Mouse (Mus musculus): ENCODE results near the gene Zswim8.

The Zswim8 gene

DNA sequence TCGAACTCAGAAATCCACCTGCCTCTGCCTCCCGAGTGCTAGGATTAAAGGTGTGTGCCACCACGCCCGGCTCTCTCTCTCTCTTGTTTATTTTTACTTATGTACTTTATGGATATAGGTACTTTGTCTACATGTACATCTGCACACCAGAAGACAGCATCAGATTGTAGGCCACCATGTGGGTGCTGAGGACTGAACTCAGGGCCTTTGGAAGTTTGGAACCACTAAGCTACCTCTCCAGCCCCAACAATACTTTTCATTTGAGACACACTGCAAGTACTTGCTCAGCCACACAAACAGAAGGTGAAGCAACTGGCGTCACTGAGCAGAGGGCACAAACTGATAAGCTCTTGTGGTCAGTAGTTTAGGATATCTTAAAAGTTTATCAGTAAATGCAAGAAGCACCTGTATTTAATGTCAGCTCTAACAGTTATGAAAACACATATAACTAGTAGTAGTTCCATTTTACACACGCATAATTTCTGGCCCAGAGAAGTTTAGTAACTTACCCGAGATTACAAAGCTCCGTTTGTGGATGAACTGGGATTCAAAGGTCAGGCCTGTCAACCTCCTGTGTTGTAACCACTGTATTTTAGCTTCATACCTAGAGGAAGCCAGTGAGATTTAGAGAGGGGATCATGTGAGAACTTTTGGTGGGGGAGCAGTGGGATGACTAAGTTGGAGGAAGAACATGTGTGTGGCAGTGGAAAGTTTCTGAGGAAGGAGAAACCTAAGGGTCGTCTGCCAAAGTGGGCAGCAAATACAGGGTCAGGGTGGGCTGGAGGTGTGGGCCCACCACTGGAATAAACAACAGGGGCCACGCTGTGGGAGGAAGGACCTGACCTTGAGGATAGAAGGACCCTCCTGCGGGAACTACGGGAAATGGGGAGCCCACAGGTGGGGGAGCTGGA lies 25.9 kb downstream of the Zswim8 start:
- no peak for DNase-seq

DNA sequence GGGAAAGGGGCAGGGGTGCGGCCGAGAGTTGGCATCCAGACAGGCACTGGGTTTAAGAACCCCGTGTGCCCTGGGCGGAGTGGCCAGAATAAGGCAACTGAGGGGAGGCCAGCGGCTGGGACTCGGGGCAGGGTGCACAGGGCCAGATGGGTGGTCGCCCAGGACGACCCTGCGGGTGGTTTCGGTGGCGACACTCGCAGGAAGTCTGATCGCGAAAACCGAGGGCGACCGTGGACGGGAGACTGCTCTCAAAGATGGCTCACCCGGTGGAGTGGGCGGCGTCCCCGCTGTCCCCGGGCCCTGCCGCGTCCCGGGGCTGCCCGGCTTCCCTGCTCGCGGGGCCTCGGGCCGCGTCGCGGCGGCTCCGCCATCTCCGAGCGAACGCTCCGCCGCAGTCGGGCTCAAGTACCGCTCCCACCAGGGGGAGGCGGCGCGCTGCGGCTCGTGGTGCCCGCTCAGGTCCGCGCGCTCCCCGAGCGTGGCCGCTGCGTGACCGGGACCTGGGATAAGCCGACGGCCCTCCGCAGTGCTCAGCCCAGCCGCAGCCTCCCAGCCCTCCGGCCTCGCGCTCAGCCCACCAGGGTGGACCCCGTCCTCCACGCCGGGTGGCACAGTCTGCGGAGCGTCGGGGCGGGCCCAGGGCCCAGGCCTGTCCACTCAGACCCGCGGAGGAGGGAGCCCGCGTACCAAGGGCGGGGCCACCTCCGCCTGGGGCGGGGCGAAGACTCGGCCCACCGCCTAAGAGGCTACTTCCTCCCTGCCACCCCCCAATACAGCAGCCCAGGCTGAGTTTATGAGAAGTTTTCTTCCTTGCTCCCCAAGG lies 26.8 kb downstream of the Zswim8 start, which contains the start of gene Ndst2:
Gene Ndst2 (minus strand): TSS at position 611 of the 823 bp plus-strand sequence.
- DNase-seq, result peak; percentile 89

GRCm38 (mm10) chr14:20735052-20735451 lies 27.7 kb downstream of the Zswim8 start:
- DNase-seq, result no peak

- DNase-seq, result no peak
These were observed 28.6 kb downstream of the Zswim8 start for GRCm38 (mm10) chr14:20735892-20736390.

DNA sequence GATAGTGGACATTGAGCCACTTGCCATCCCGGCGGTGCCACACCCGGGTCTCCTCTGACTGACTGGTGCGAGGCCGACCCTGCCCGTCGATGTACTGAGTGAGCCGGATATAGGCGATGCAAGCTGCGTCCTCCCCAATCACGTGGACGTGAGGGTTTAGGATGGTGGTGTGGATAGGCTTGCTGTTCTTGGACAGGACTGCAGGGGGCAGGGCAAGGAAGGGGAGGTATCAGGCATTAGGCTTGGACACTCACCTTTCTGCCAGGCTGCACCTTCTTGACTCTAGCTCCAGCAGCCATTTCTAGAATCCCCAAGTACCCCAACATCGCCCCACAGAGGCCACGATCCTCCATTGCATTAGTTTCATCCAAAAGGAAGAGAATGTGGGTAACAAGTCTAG lies 30.0 kb downstream of the Zswim8 start:
- peak; percentile 57 for DNase-seq

- no peak for DNase-seq
These were observed 31.2 kb downstream of the Zswim8 start for GRCm38 (mm10) chr14:20738511-20738910.

- no peak for DNase-seq
These were observed 33.9 kb downstream of the Zswim8 start for GRCm38 (mm10) chr14:20741301-20741700.

GRCm38 (mm10) chr14:20743614-20744013 lies 36.3 kb downstream of the Zswim8 start:
- no peak for DNase-seq

DNA sequence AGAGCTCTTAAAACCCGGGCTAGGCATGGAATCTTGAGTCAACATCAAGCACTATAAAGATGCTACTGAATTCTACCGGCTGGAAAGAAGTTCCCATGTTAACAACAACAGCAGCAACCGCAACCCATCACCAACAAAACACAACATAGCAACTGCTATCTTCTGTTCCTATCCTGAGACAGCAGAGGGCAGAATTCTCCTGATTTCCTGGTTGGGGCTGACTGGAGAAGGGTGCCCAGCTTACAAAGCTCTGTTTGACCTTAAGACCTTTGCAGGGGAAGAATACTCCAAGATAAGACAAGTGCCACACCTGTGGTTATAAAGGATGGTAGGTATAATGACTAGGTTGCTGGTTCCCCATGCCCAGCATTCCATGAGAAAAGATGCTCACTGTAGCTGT lies 39.6 kb downstream of the Zswim8 start:
- DNase-seq, result no peak

DNA sequence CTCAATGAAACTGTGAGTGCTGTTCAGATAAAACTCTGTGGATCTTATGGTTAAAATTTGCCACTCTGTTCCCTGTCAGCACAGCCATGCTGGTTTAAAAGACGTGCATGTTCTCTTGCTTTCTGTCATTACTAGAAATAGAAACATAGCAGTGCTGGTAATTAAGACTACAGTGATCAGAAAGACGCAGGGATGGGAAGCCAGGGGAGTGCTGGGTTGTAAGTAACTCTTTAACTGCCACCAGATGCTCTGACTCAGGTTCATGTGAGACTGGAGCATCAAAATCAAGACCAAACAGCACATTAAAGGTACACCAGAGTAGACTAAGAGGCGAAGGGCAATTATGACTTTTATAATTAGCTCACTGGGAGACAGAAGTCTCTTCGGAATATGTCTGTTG lies 41.0 kb downstream of the Zswim8 start:
- no peak for DNase-seq

GRCm38 (mm10) chr14:20749494-20750051 lies 42.2 kb downstream of the Zswim8 start:
- DNase-seq, result no peak

GRCm38 (mm10) chr14:20750503-20750902 lies 43.2 kb downstream of the Zswim8 start:
- no peak for DNase-seq

DNA sequence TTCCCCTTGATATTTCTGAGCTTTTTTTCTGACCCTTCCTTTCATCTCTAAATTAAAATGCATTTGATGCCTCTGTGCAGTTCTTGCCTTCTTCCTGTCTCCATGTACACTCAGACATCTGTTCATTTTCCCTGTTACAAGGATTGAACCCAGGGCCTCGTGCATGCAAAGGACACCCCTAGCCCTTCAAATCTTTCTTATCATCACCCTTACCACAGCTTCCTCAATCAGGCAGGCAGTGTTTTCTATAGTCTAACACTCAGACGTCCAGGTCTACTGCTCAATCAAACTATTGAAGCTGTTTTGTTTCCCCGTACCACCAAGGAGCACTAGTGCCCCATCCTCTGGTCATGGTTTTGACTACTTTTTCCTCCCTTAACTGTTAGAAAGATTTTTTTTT lies 46.4 kb downstream of the Zswim8 start:
- DNase-seq, result no peak

GRCm38 (mm10) chr14:20757370-20757907 lies 50.1 kb downstream of the Zswim8 start:
- DNase-seq, result peak; percentile 90

DNA sequence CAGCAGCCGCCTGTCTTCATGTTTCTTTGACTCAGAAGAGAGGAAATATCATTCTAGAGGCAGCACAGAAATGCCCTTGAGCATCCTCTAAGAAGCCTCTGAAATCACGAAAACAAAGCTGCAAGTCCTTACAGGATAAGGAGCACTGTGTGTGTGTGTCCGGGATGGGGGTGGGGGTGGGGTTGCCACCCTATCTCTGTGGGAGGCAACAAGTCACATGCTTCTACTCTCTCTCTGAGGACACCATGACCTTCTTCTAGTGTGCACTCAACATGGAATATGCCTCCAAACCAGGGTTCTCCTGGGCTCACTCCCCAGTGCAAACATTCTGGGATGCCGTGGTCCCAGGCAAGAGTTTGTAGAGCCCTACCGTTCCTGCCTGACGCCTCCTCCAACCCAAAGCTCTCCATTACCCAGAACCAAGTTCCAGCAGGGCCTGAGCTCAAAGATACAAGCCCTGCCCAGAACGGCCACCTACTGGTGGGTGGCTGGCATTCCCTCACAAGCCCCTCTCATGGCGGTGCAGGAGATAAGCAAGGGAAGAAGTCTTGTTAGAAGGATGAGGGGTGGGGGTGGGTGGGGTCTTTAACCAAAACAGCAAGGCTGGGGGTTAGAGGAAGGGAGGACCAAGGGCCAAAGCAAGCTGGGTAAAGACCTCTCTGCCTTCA lies 51.5 kb downstream of the Zswim8 start:
- no peak for DNase-seq

- no peak for DNase-seq
These were observed 57.6 kb downstream of the Zswim8 start for GRCm38 (mm10) chr14:20764942-20765341.

DNA sequence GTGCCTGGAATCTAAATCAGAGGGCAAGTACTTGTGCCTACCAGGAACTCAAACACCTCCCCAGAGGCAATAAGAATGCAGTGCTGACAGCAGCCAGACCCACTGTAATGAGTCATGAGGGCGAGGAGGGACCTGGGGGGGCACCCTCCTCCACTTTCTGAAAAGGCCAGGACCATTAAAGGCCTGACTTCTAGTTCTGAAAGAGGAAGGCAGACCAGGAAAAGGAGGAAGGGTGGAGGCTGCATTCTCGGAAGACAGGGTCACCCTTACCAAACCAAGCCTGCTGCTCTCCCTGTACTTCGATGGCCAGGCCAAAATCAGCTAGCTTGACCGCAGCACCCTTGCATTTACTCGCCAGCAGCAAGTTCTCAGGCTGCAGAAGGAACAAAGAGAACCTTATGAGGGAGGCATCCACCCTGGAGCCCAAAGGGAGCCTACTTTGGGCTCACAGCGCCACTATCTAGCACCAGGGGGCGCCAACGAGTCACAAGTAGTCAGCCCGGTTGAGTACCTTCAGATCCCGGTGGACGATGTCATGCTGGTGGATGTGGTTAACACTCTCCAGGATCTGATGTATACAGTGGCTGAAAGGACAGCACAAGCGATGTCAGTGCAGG lies 58.4 kb downstream of the Zswim8 start:
- DNase-seq, result peak; percentile 87

GRCm38 (mm10) chr14:20767936-20768335 lies 60.6 kb downstream of the Zswim8 start:
- DNase-seq, result no peak

GRCm38 (mm10) chr14:20768581-20768980 lies 61.2 kb downstream of the Zswim8 start:
- DNase-seq, result no peak

DNA sequence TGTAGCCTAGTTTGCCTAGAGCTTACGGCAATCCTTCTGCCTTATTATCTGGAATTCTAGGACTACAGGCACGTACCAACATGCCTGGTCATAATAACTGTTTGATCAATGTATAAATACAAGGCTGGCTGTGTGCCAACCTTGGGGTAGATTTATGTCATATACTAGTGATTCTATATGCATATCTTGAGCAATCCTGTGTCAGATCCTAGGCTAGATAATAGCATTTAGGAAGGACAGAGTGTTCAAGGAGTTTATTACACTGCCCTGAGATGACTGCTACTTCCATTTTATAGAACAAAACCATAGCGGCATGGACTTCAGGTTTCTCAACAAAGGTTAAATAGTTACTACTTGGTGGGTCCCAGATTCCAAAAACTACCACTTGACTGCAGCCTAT lies 64.6 kb downstream of the Zswim8 start:
- no peak for DNase-seq

DNA sequence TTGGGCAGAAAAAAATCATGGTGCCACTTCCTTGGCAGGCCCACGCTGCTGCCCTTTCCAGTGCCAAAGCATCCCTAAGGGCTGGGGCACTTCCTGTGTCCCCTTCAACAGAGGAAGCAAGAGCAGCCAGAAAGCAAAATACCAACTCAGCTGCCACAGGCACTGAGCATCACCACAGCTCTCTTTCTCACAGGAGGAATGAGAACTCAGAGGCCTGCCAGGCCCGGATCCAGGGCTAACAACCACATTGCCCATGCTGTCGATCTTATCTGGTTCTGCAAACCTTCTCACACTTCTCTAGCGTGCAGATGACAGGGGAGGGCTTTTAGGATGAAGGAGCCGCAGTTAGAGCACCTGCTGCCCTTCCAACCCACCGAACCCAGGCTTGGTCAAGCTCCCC lies 65.5 kb downstream of the Zswim8 start:
- no peak for DNase-seq

All from cerebellum, adult 8-10 months (tissue).